ENCODE assay signal across 7 mouse cellular contexts in the genomic region with DNA sequence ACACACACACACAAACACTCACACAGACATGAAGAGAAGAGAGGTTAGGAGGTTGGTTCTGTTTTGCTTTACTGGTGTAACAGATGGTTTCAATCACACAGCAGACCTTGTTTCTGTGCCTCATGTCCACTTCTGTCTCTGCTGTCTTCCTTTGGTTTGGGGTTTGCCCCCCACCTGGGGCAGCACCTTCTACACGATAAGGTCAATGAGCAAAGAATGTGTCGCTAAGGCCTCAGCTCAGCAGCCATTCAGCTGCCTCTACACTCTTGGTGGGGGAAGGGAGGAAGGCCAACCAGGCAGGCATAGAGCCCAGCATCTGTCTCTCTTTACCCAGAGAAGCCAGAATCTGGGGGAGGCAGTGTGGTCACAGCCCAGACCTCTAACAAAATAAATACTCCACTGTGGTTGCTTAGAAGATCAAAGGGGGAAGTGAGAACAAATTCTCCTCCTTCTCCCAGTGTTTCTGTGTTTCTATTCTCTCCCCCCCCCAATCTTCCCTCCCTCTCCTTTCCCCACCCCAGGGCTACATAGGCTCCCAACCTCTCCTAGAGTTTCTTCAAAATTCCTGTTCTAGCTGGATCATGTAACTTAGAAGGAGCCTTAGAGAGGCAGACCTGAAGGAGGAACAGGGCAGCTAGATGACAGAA. TPM values are rescaled to one million over a fixed set of nuclear protein-coding genes. Genes with fewer than 3 reads are reported as not detected.
A peak's percentile ranks its signal among the peaks of the same experiment; 100 is the strongest.
DNase-seq lines count a peak whose midpoint lies in the region.

No protein-coding gene starts in this region.

- DNase-seq in left cerebral cortex, postnatal 14 days (ENCODE audit: low spot score in 2 of 2), result peak; percentile 41 to 62
- DNase-seq in left cerebral cortex, adult 8-10 months (ENCODE audit: low spot score in 2 of 2), result no peak
- peak; percentile 48 for DNase-seq in ZHBTc4 (ENCODE audit: low read depth, low spot score)
- DNase-seq in embryo, embryonic 11.5 days (ENCODE audit: low read depth, low spot score), result peak; percentile 63
- peak; percentile 61 for DNase-seq in lung, postnatal 36 days
- no peak for DNase-seq in cerebellum, postnatal 36 days
- no peak for DNase-seq in cerebellum, adult 9-11 months

- intact Hi-C loops in left cerebral cortex, postnatal 14 days (cut with DNase I), result no loop called here

RNA-seq across cellular contexts. Expression of gene Rnf157, which starts 5.5 kb away (rescaled TPM):
- total RNA-seq in left cerebral cortex, postnatal 14 days (2021), result 100 to 1,000 TPM; 228 to 235 TPM
- 100 to 1,000 TPM; 242 to 283 (median 258) TPM for total RNA-seq in left cerebral cortex, adult 8-10 months (2022)

RNA-seq across cellular contexts. Expression of gene Ubald2, which starts 15.6 kb away (rescaled TPM):
- total RNA-seq in left cerebral cortex, postnatal 14 days (2021), result 10 to 100 TPM; 30.1 to 32.0 TPM
- 10 to 100 TPM; 22.7 to 25.8 (median 25.1) TPM for total RNA-seq in left cerebral cortex, adult 8-10 months (2022)

RNA-seq across cellular contexts. Expression of gene Qrich2, which starts 47.7 kb away (rescaled TPM):
- total RNA-seq in left cerebral cortex, postnatal 14 days (2021), result not detected
- not detected for total RNA-seq in left cerebral cortex, adult 8-10 months (2022)

Comparison
In these comparisons a context has a peak if more than half of its experiments do, and no peak if none do; other contexts are left out.
1. DNase-seq: peak in left cerebral cortex, postnatal 14 days (2 of 2), ZHBTc4 (single experiment), embryo, embryonic 11.5 days (single experiment) and lung, postnatal 36 days (single experiment); none in left cerebral cortex, adult 8-10 months (0 of 2), cerebellum, postnatal 36 days (0 of 2) and cerebellum, adult 9-11 months (single experiment).